Mouse (Mus musculus) spleen, adult 2 months (tissue): Measurements from ENCODE around the gene Kpna7. TPM values are rescaled to one million over a fixed set of nuclear protein-coding genes. Genes with fewer than 3 reads are reported as not detected.
"Not testable (repeated sequence)": the region's sequence is repeated elsewhere in the genome, so short reads cannot be mapped to it uniquely, and the experiment has no call there.

Experiments used
- DNase-seq, 2 experiments: peaks; one replicate each; pipeline versions ENCODE4 v3.0.0 to v3.0.0-alpha.2; 2012 to 2021; ENCODE audit warnings: low spot score in 2 of 2, low read depth in 1 of 2
- H3K27ac ChIP-seq: fragments of 200-500 bp; 2 replicates; pipeline ENCODE4 v1.5.1; 2012; ENCODE audit warnings: low read length, inconsistent platforms; ENCODE audit not compliant: insufficient read depth
- H3K27me3 ChIP-seq: fragments of 200-500 bp; 2 replicates; pipeline ENCODE4 v1.6.1; 2012; ENCODE audit warnings: mild to moderate bottlenecking, moderate library complexity, low read length, inconsistent platforms; ENCODE audit not compliant: control insufficient read depth, insufficient read depth
- H3K36me3 ChIP-seq: fragments of 200-500 bp; 2 replicates; pipeline ENCODE4 v1.6.1; 2012; ENCODE audit warnings: mild to moderate bottlenecking, low read length, inconsistent platforms; ENCODE audit not compliant: control insufficient read depth, insufficient read depth
- H3K4me1 ChIP-seq: fragments of 200-500 bp; 2 replicates; pipeline ENCODE4 v1.6.1; 2011; ENCODE audit warnings: inconsistent platforms; ENCODE audit not compliant: control insufficient read depth, insufficient read depth, insufficient read length
- H3K4me3 ChIP-seq: fragments of 200-500 bp; 2 replicates; pipeline ENCODE4 v1.5.1; 2011; ENCODE audit warnings: mild to moderate bottlenecking, inconsistent platforms; ENCODE audit not compliant: insufficient read depth, insufficient read length; ENCODE audit errors: extremely low read depth
- CTCF ChIP-seq: fragments of 200-500 bp; IDR thresholded peaks from 2 replicates; pipeline ENCODE4 v1.5.1; 2011; ENCODE audit warnings: mild to moderate bottlenecking, inconsistent platforms; ENCODE audit not compliant: insufficient read depth, insufficient read length, insufficient replicate concordance; ENCODE audit errors: extremely low read depth
- POLR2A ChIP-seq: fragments of 200-500 bp; IDR thresholded peaks from 2 replicates; pipeline ENCODE4 v1.6.1; 2011; ENCODE audit warnings: low read depth, low read length, inconsistent platforms
- WGBS: fragments of 180-500 bp; shearing (Covaris S2); methylation state at CpG from one replicate; pipeline ENCODE4 v1.1.7; 2018; 5-methylcytosine and 5-hydroxymethylcytosine counted together
- polyA plus RNA-seq: library from polyadenylated mRNA; depleted of rRNA; stranded (reverse); fragments of >200 nt; gene quantifications from 2 replicates; pipeline ENCODE4 v1.2.3, GENCODE M21; 2012

Gene Kpna7
- polyA plus RNA-seq, 1 experiment: not detected

DNA sequence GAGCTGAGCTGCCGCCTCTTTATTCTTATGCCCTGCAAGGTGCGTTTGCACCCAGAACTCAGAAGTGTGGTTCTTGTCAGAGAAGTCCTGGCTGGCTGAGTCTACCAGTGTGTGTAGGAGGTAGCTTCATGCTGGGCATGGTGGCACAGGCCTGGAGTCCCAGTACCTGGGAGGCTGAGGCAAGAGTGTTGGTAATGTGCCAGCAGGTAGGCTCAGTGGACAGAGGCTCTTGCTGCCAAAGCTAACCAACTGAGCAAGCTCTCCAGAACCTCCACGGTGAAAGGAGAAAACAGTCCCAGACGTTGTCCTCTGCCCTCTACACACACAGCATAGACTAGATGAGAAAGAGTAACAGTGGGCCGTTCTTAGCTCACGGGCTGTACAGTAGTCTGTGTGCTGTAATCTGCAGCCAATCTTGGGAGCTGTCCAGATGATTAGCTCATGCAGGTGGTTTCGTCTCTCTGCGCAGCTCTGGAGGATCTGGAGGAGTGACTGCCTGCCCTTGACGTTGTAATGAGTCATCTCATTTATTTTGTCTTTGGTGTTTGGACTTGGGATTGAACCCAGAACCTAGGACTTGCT lies 22.0 kb upstream of the Kpna7 start:
- Histone ChIP-seq H3K27ac (no peak overlapping the region), H3K36me3 (peaks cover 53% of the 10 kb centered on the region), H3K27me3 (no peaks in the 10 kb centered on the region), H3K4me3 (no peak overlapping the region), H3K4me1 (no peaks in the 10 kb centered on the region)
- 93% methylated on average over 9 of the region's 9 CpGs for whole genome bisulfite sequencing
- TF ChIP-seq POLR2A (no peak), CTCF (no peak)
- no peak for DNase-seq

DNA sequence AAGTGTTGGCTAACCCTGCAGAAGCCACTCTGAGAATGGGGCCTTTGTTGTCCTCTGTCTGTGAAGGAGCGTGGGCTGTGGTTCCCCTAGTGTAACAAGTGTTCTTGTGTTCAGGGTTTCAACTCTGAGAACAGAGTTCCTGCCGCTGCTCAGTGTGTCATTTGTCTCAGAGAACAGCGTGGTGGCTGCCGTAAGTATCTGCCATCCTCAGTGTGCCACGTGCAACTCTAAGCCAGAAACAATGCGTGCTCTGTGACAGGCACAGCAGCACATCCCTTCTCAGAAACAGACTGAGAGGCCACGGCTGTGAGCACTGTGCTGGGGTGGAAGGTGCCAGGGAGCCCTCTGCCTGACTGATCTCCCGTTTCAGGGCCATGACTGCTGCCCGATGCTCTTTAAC lies 20.5 kb upstream of the Kpna7 start:
- TF ChIP-seq POLR2A (no peak), CTCF (no peak)
- WGBS: 97% methylated on average over 9 of the region's 9 CpGs
- no peak overlapping the region for H3K27ac ChIP-seq

DNA sequence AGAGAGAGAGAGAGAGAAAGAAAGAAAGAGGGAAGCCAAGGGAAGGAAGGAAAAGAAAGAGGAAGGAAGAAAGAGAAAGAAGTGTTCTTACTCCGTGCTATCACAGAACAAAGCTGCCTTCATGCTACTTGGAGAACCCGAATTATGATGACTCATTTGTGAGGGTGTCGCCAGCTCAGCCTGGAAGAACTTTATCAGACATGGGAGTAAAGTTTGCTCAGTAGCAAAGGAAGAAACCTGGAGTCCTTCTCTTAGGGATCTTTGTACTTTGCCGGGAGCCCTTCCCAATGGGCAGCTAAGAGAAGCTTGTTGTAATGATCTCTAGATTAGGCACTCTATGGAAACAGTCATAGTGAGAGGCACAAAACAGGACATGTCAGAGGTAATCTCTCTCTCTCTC lies 18.9 kb upstream of the Kpna7 start:
- WGBS: 77% methylated on average over 4 of the region's 4 CpGs
- DNase-seq: no peak
- Histone ChIP-seq H3K27me3 (no peaks in the 10 kb centered on the region), H3K36me3 (peaks cover 56% of the 10 kb centered on the region), H3K4me3 (no peak overlapping the region), H3K4me1 (no peaks in the 10 kb centered on the region), H3K27ac (no peak overlapping the region)
- TF ChIP-seq POLR2A (no peak), CTCF (no peak)

More for the DNA sequence above, 20.5 kb upstream of the Kpna7 start:
- Histone ChIP-seq H3K4me3 (no peak overlapping the region), H3K4me1 (no peaks in the 10 kb centered on the region), H3K36me3 (peaks cover 55% of the 10 kb centered on the region), H3K27me3 (no peaks in the 10 kb centered on the region)
- DNase-seq: no peak

DNA sequence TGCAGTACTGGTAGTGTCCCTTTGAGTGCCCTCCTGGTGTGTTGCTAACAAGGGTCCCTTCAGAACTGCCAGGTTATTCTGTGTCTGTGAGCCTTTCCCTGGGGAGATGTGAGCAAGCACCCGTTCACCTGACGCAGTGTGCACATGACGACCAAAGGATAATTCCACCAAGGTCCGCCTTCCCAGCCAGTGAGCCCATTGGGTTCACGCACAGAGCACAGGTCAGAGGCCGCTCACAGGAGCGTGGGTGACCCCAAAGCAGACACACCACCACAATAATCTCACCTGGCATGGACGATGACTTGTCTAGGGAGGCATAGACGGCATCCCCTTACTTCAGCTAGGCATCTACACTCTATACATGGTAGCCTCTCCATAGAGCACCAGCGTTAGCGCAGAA lies 17.6 kb upstream of the Kpna7 start:
- not testable (repeated sequence) for H3K4me3 ChIP-seq, H3K27me3 ChIP-seq, DNase-seq, H3K4me1 ChIP-seq, H3K27ac ChIP-seq
- H3K36me3 ChIP-seq: peaks cover 58% of the 10 kb centered on the region
- WGBS: 96% methylated on average over 11 of the region's 11 CpGs

DNA sequence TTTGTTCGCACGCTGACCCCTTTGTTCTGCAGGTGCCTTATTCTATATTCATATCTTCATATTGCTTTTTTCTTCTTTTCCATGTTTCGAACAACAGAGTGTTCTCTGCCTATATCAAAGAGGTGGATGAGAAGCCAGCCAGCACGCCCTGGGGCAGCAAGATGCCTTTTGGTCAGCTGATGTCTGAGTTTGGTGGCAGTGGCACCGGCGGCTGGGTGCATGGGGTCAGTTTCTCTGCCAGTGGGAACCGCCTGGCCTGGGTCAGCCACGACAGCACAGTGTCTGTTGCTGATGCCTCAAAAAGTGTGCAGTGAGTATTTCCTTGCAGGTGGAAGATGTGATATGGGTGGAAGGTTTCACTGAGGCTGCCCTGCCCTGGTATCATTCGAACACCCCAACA lies 17.1 kb upstream of the Kpna7 start:
- no peak overlapping the region for H3K4me3 ChIP-seq
- peaks cover 56% of the 10 kb centered on the region for H3K36me3 ChIP-seq
- TF ChIP-seq POLR2A: no peak
- no peak for TF ChIP-seq CTCF
- no peaks in the 10 kb centered on the region for H3K27me3 ChIP-seq
- no peaks in the 10 kb centered on the region for H3K4me1 ChIP-seq
- WGBS: 93% methylated on average over 9 of the region's 9 CpGs
- no peak for DNase-seq
- H3K27ac ChIP-seq: no peak overlapping the region

DNA sequence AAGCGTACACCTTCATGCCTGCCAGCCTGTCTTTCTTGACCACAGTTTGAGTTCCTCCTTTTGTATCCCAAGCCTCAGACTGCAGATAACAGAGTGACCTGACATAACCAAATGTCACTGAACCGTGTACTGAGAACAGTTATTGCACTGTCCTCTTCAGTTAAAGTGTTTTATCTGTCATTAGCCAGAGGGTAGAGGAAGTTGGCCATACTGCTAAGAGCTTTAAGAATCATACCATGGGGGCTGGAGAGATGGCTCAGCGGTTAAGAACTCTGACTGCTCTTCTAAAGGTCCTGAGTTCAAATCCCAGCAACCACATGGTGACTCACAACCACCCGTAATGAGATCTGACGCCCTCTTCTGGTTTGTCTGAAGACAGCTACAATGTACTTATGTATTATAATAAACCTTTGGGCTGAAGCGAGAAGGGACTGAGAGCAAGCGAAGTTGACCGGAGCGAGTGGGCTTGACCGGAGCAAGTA lies 14.6 kb upstream of the Kpna7 start:
- no peaks in the 10 kb centered on the region for H3K27me3 ChIP-seq
- WGBS: 83% methylated on average over 10 of the region's 10 CpGs
- peaks cover 53% of the 10 kb centered on the region for H3K36me3 ChIP-seq
- TF ChIP-seq POLR2A (no peak), CTCF (no peak)
- DNase-seq: no peak
- H3K4me1 ChIP-seq: no peaks in the 10 kb centered on the region
- H3K4me3 ChIP-seq: no peak overlapping the region
- no peak overlapping the region for H3K27ac ChIP-seq

DNA sequence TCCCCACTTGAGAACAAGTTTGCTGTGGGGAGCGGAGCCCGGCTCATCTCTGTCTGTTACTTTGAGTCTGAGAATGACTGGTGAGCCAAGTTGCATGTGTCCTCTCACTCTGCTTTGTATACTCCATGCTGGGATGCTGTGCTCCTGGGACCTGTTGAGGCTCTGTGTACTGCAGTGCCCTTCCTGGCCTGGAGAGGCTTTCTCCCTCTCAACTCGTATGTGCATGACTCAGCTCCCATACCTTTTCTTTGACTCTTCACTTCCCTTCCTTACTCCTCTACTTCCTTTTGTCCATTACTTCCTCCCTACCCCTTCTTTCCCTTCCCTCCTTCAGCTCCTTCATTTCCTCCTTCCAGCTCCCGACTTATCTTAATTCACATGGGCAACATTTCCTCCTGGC lies 12.4 kb upstream of the Kpna7 start:
- Histone ChIP-seq H3K36me3 (peaks cover 55% of the 10 kb centered on the region), H3K4me3 (no peak overlapping the region), H3K4me1 (no peaks in the 10 kb centered on the region), H3K27me3 (no peaks in the 10 kb centered on the region), H3K27ac (no peak overlapping the region)
- no peak for DNase-seq
- 86% methylated on average over 4 of the region's 4 CpGs for WGBS
- TF ChIP-seq CTCF: no peak
- TF ChIP-seq POLR2A: no peak
